Mouse (Mus musculus) kidney, embryonic 15.5 days (tissue): ENCODE data around the gene Hgd. TPM values are rescaled to one million over a fixed set of nuclear protein-coding genes. Genes with fewer than 3 reads are reported as not detected.

Source experiments
- ATAC-seq: fragments of 200-750 bp; cut with Nextera tagmentation; replicated peaks from 2 replicates; pipeline ENCODE4 v1.8.0; 2017; ENCODE audit warnings: moderate TSS enrichment; ENCODE audit not compliant: low FRiP score
- H3K27ac ChIP-seq: fragments of 300-500 bp; sonication (generic); 2 replicates; pipeline ENCODE4 v1.5.1; 2015; ENCODE audit warnings: mild to moderate bottlenecking, inconsistent platforms
- H3K27me3 ChIP-seq: fragments of 300-500 bp; sonication (generic); 2 replicates; pipeline ENCODE4 v1.6.1; 2015; ENCODE audit warnings: inconsistent platforms
- H3K36me3 ChIP-seq: fragments of 300-500 bp; sonication (generic); 2 replicates; pipeline ENCODE4 v1.6.1; 2015; ENCODE audit warnings: inconsistent platforms
- H3K4me1 ChIP-seq: fragments of 300-500 bp; sonication (generic); 2 replicates; pipeline ENCODE4 v1.6.1; 2015; ENCODE audit warnings: inconsistent platforms
- H3K4me2 ChIP-seq: fragments of 300-500 bp; sonication (generic); 2 replicates; pipeline ENCODE4 v1.6.1; 2015; ENCODE audit warnings: moderate library complexity, mild to moderate bottlenecking, inconsistent platforms
- H3K4me3 ChIP-seq: fragments of 300-500 bp; sonication (generic); replicated peaks from 2 replicates; pipeline ENCODE4 v1.5.1; 2015; ENCODE audit warnings: mild to moderate bottlenecking, inconsistent platforms
- H3K9ac ChIP-seq: fragments of 300-500 bp; sonication (generic); 2 replicates; pipeline ENCODE4 v1.6.1; 2015; ENCODE audit warnings: mild to moderate bottlenecking, inconsistent platforms
- H3K9me3 ChIP-seq: fragments of 300-500 bp; sonication (generic); replicated peaks from 2 replicates; pipeline ENCODE4 v1.6.1; 2016; ENCODE audit warnings: inconsistent platforms
- WGBS: fragments of 180-500 bp; shearing (Covaris S2); methylation state at CpG from one replicate; pipeline ENCODE4 v1.1.7; 2015; ENCODE audit warnings: mixed read lengths; 5-methylcytosine and 5-hydroxymethylcytosine counted together
- polyA plus RNA-seq: library from polyadenylated mRNA; unstranded; fragments of >200 nt; fragmentation: Nextera tagmentation; extraction: Ambion mirVana; gene quantifications from 2 replicates; pipeline ENCODE4 v1.2.1, GENCODE M21; 2015

Hgd gene
- polyA plus RNA-seq, 1 experiment from 2014 or later: 4.0 TPM

- Histone ChIP-seq H3K9ac (no peak overlapping the region), H3K4me1 (peaks cover 31% of the 10 kb centered on the region), H3K27ac (0 out of 2 replicates have a peak overlapping the region, but pooled peaks have one; percentile 48), H3K27me3 (no peaks in the 10 kb centered on the region), H3K36me3 (no peaks in the 10 kb centered on the region), H3K4me2 (no peak overlapping the region), H3K4me3 (no peak overlapping the region), H3K9me3 (no peaks in the 10 kb centered on the region)
- whole genome bisulfite sequencing: 25% methylated on average over 4 of the region's 4 CpGs
- no peak for ATAC-seq
Measured at GRCm38 (mm10) chr16:37655756-37656347, 75.9 kb downstream of the Hgd start.

- Histone ChIP-seq H3K36me3 (no peaks in the 10 kb centered on the region), H3K27me3 (no peaks in the 10 kb centered on the region), H3K4me3 (no peak overlapping the region), H3K4me1 (peaks cover 25% of the 10 kb centered on the region), H3K4me2 (no peak overlapping the region), H3K9me3 (no peaks in the 10 kb centered on the region), H3K27ac (no peak overlapping the region), H3K9ac (no peak overlapping the region)
- WGBS: 85% methylated on average over 7 of the region's 7 CpGs
- ATAC-seq: no peak
Measured at GRCm38 (mm10) chr16:37656796-37657195, 76.8 kb downstream of the Hgd start.

GRCm38 (mm10) chr16:37663643-37664459, 83.9 kb downstream of the Hgd start:
- H3K27me3 ChIP-seq: no peaks in the 10 kb centered on the region
- no peak overlapping the region for H3K27ac ChIP-seq
- no peak overlapping the region for H3K4me3 ChIP-seq
- H3K4me2 ChIP-seq: no peak overlapping the region
- H3K9me3 ChIP-seq: no peaks in the 10 kb centered on the region
- no peak overlapping the region for H3K9ac ChIP-seq
- H3K36me3 ChIP-seq: no peaks in the 10 kb centered on the region
- no peaks in the 10 kb centered on the region for H3K4me1 ChIP-seq
- ATAC-seq: no peak
- 80% methylated on average over 9 of the region's 9 CpGs for WGBS

GRCm38 (mm10) chr16:37665394-37665935, 85.5 kb downstream of the Hgd start:
- no peak overlapping the region for H3K9ac ChIP-seq
- H3K4me3 ChIP-seq: no peak overlapping the region
- no peaks in the 10 kb centered on the region for H3K4me1 ChIP-seq
- no peaks in the 10 kb centered on the region for H3K36me3 ChIP-seq
- no peaks in the 10 kb centered on the region for H3K27me3 ChIP-seq
- 70% methylated on average over 5 of the region's 5 CpGs for WGBS
- H3K9me3 ChIP-seq: no peaks in the 10 kb centered on the region
- no peak for ATAC-seq
- H3K27ac ChIP-seq: no peak overlapping the region
- no peak overlapping the region for H3K4me2 ChIP-seq

GRCm38 (mm10) chr16:37670666-37671283, 90.8 kb downstream of the Hgd start:
- Histone ChIP-seq H3K4me3 (no peak overlapping the region), H3K4me2 (no peak overlapping the region), H3K27ac (no peak overlapping the region), H3K9ac (no peak overlapping the region), H3K27me3 (no peaks in the 10 kb centered on the region), H3K4me1 (peaks cover under 1% of the 10 kb centered on the region; the same call in 1 of the 2 replicates), H3K9me3 (no peaks in the 10 kb centered on the region), H3K36me3 (no peaks in the 10 kb centered on the region)
- ATAC-seq: 0 out of 2 replicates have a peak, but pooled peaks have one; percentile 18
- 41% methylated on average over 4 of the region's 4 CpGs for WGBS

- no peaks in the 10 kb centered on the region for H3K9me3 ChIP-seq
- no peaks in the 10 kb centered on the region for H3K27me3 ChIP-seq
- H3K4me1 ChIP-seq: peaks cover 20% of the 10 kb centered on the region
- H3K9ac ChIP-seq: no peak overlapping the region
- no peak overlapping the region for H3K4me2 ChIP-seq
- WGBS: 92% methylated on average over 5 of the region's 5 CpGs
- no peak overlapping the region for H3K4me3 ChIP-seq
- H3K36me3 ChIP-seq: no peaks in the 10 kb centered on the region
- H3K27ac ChIP-seq: no peak overlapping the region
- ATAC-seq: no peak
Measured at GRCm38 (mm10) chr16:37675326-37675725, 95.4 kb downstream of the Hgd start.

- Histone ChIP-seq H3K27ac (peak overlapping the region; percentile 60; the same call in 1 of the 2 replicates), H3K9me3 (no peaks in the 10 kb centered on the region), H3K27me3 (no peaks in the 10 kb centered on the region), H3K4me3 (peak overlapping the region; percentile 26), H3K36me3 (no peaks in the 10 kb centered on the region), H3K9ac (no peak overlapping the region), H3K4me1 (peaks cover 22% of the 10 kb centered on the region), H3K4me2 (peak overlapping the region; percentile 51)
- peak; percentile 85 for ATAC-seq
- 29% methylated on average over 17 of the region's 17 CpGs for WGBS
Measured at GRCm38 (mm10) chr16:37676024-37676676, 96.2 kb downstream of the Hgd start.

- Histone ChIP-seq H3K4me1 (peaks cover 22% of the 10 kb centered on the region), H3K27ac (no peak overlapping the region), H3K4me3 (no peak overlapping the region), H3K4me2 (peak overlapping the region; percentile 51), H3K27me3 (no peaks in the 10 kb centered on the region), H3K36me3 (no peaks in the 10 kb centered on the region), H3K9ac (no peak overlapping the region), H3K9me3 (no peaks in the 10 kb centered on the region)
- ATAC-seq: no peak
- WGBS: 45% methylated on average over 4 of the region's 4 CpGs
Measured at GRCm38 (mm10) chr16:37676677-37677072, 96.7 kb downstream of the Hgd start.

- Histone ChIP-seq H3K4me1 (peaks cover 26% of the 10 kb centered on the region), H3K27me3 (no peaks in the 10 kb centered on the region), H3K27ac (peak overlapping the region; percentile 37; the same call in 1 of the 2 replicates), H3K4me3 (no peak overlapping the region), H3K4me2 (no peak overlapping the region), H3K9ac (no peak overlapping the region), H3K9me3 (no peaks in the 10 kb centered on the region), H3K36me3 (no peaks in the 10 kb centered on the region)
- peak; percentile 26; the same call in 1 of the 2 replicates for ATAC-seq
- 53% methylated on average over 8 of the region's 8 CpGs for whole genome bisulfite sequencing
Measured at GRCm38 (mm10) chr16:37677586-37677985, 97.6 kb downstream of the Hgd start.

GRCm38 (mm10) chr16:37680216-37680615, 100.3 kb downstream of the Hgd start:
- Histone ChIP-seq H3K4me2 (no peak overlapping the region), H3K27ac (no peak overlapping the region), H3K4me1 (peaks cover 49% of the 10 kb centered on the region), H3K36me3 (no peaks in the 10 kb centered on the region), H3K9me3 (no peaks in the 10 kb centered on the region), H3K9ac (no peak overlapping the region), H3K4me3 (no peak overlapping the region), H3K27me3 (no peaks in the 10 kb centered on the region)
- 60% methylated on average over 2 of the region's 2 CpGs for WGBS
- no peak for ATAC-seq

- H3K9me3 ChIP-seq: no peaks in the 10 kb centered on the region
- WGBS: 77% methylated on average over 8 of the region's 8 CpGs
- H3K4me1 ChIP-seq: peaks cover 53% of the 10 kb centered on the region
- no peaks in the 10 kb centered on the region for H3K27me3 ChIP-seq
- H3K4me2 ChIP-seq: no peak overlapping the region
- H3K36me3 ChIP-seq: no peaks in the 10 kb centered on the region
- ATAC-seq: no peak
- H3K9ac ChIP-seq: no peak overlapping the region
- no peak overlapping the region for H3K4me3 ChIP-seq
- H3K27ac ChIP-seq: no peak overlapping the region
Measured at GRCm38 (mm10) chr16:37680831-37681230, 100.9 kb downstream of the Hgd start.
